Mouse (Mus musculus) liver, embryonic 15.5 days (tissue): ENCODE results near the gene S100a13. TPM values are rescaled to one million over a fixed set of nuclear protein-coding genes. Genes with fewer than 3 reads are reported as not detected.

Experiments used
- ATAC-seq: fragments of 200-750 bp; cut with Nextera tagmentation; 2 replicates; pipeline ENCODE4 v1.8.0; 2017; ENCODE audit warnings: moderate number of reproducible peaks, mild to moderate bottlenecking, moderate library complexity; ENCODE audit not compliant: insufficient read depth
- H3K27ac ChIP-seq: fragments of 300-500 bp; sonication (generic); replicated peaks from 2 replicates; pipeline ENCODE4 v1.5.1; 2015; ENCODE audit warnings: mild to moderate bottlenecking, inconsistent platforms
- H3K27me3 ChIP-seq: fragments of 300-500 bp; sonication (generic); 2 replicates; pipeline ENCODE4 v1.6.1; 2015; ENCODE audit warnings: mild to moderate bottlenecking, inconsistent platforms
- H3K36me3 ChIP-seq: fragments of 300-500 bp; sonication (generic); replicated peaks from 2 replicates; pipeline ENCODE4 v1.6.1; 2015; ENCODE audit warnings: moderate library complexity, mild to moderate bottlenecking, inconsistent platforms
- H3K4me1 ChIP-seq: fragments of 300-500 bp; sonication (generic); replicated peaks from 2 replicates; pipeline ENCODE4 v1.6.1; 2015; ENCODE audit warnings: inconsistent platforms
- H3K4me2 ChIP-seq: fragments of 300-500 bp; sonication (generic); 2 replicates; pipeline ENCODE4 v1.6.1; 2015; ENCODE audit warnings: moderate library complexity, mild to moderate bottlenecking, inconsistent platforms
- H3K4me3 ChIP-seq: fragments of 300-500 bp; sonication (generic); replicated peaks from 2 replicates; pipeline ENCODE4 v1.5.1; 2015; ENCODE audit warnings: mild to moderate bottlenecking, inconsistent platforms
- H3K9ac ChIP-seq: fragments of 300-500 bp; sonication (generic); 2 replicates; pipeline ENCODE4 v1.6.1; 2015; ENCODE audit warnings: moderate library complexity, mild to moderate bottlenecking, inconsistent platforms
- H3K9me3 ChIP-seq: fragments of 300-500 bp; sonication (generic); replicated peaks from 2 replicates; pipeline ENCODE4 v1.6.1; 2016; ENCODE audit warnings: inconsistent platforms
- WGBS: fragments of 180-500 bp; shearing (Covaris S2); methylation state at CpG from one replicate; pipeline ENCODE4 v1.1.7; 2015; ENCODE audit warnings: mixed read lengths; ENCODE audit not compliant: insufficient replicate concordance; 5-methylcytosine and 5-hydroxymethylcytosine counted together
- polyA plus RNA-seq: library from polyadenylated mRNA; unstranded; fragments of >200 nt; fragmentation: Nextera tagmentation; extraction: Ambion mirVana; gene quantifications from 2 replicates; pipeline ENCODE4 v1.2.1, GENCODE M21; 2015

S100a13 gene
- polyA plus RNA-seq, 1 experiment from 2014 or later = 18.9 TPM

GRCm38 (mm10) chr3:90486998-90487397 is 27.2 kb upstream of the S100a13 start:
- Histone ChIP-seq H3K4me3 (no peak overlapping the region), H3K27me3 (no peaks in the 10 kb centered on the region), H3K36me3 (peaks cover 74% of the 10 kb centered on the region), H3K27ac (no peak overlapping the region), H3K4me1 (peaks cover 21% of the 10 kb centered on the region), H3K9me3 (no peaks in the 10 kb centered on the region), H3K4me2 (no peak overlapping the region), H3K9ac (no peak overlapping the region)
- 72% methylated on average over 5 of the region's 5 CpGs for WGBS
- no peak for ATAC-seq

DNA sequence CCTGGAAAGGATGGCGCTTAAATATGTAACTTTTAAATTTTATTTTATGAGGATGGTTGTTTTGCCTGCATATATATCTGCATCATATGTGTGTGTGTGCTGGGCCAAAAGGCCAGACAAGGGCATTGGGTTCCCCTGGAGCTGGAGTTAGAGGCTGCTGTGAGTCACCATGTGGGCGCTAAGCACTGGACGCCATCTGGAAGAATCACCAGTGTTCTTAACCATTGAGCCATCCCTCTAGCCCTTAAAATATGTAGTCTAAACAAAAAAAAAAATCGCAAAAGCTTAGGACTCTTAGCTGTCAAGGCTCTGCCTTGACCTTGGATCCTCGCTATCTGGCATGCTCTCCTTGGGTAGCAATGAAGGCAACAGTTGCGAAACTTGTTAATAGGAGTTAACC is 25.7 kb upstream of the S100a13 start:
- WGBS = 83% methylated on average over 6 of the region's 6 CpGs
- H3K4me3 ChIP-seq = no peak overlapping the region
- no peak overlapping the region for H3K4me2 ChIP-seq
- H3K9ac ChIP-seq = no peak overlapping the region
- peaks cover 22% of the 10 kb centered on the region for H3K4me1 ChIP-seq
- no peaks in the 10 kb centered on the region for H3K9me3 ChIP-seq
- ATAC-seq = no peak
- peaks cover 58% of the 10 kb centered on the region for H3K36me3 ChIP-seq
- no peaks in the 10 kb centered on the region for H3K27me3 ChIP-seq
- no peak overlapping the region for H3K27ac ChIP-seq

DNA sequence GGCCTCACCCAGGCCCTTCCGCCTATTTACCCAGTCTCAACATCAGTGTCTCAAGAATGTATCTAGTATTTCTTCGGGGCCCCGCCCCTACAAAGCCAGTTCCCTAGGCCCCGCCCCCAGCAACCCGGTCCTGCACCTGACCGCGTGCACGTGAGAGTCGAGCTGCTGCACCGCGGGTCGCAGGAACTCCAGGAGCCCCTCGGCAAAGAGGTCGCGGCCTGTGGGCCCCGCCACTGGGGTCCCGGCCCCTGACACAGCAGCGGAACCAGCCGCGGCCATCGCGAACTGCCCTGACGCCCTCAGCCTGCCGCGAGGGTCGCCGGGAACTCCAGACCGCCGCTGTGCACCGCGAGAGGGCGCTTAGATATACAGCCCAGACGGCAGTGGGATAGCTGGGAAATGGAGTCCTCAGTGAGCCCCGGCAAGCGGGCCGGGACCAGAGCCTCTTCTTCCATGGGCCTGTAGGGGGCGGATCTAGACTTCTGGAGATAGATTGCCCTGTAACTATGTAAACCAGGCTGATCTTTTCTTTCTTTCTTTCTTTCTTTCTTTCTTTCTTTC is 23.5 kb upstream of the S100a13 start, which contains the start of gene Snapin:
Gene Snapin, minus strand, starts transcription at position 338 of the 561 bp plus-strand sequence.
- under 1% methylated on average over 37 of the region's 37 CpGs for WGBS
- peak; percentile 99 for ATAC-seq
- H3K9ac ChIP-seq = peak within 1 kb of the TSS; percentile 80
- H3K9me3 ChIP-seq = no peaks in the 10 kb centered on the region
- H3K27me3 ChIP-seq = no peaks in the 10 kb centered on the region
- H3K27ac ChIP-seq = peak within 1 kb of the TSS; percentile 82
- peak within 1 kb of the TSS; percentile 91 for H3K4me3 ChIP-seq
- H3K36me3 ChIP-seq = peaks cover 46% of the 10 kb centered on the region
- peak within 1 kb of the TSS; percentile 73 for H3K4me2 ChIP-seq
- peaks cover 25% of the 10 kb centered on the region for H3K4me1 ChIP-seq

DNA sequence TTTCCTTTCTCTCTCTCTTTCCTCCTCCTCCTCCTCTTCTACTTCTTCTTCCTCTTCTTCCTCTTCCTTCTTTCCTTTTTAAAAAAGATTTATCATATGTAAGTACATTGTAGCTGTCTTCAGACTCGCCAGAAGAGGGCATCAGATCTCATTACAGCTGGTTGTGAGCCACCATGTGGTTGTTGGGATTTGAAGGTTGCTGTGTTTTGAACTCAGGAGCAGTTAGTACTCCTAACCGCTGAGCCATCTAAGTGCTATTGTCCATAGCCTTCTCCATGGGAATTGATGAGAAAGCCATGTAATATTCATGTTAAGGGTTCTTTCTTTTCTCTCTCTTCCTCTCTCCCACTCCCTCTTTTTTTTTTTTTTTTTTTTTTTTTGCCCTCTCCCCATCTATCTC is 22.9 kb upstream of the S100a13 start:
- Histone ChIP-seq H3K27ac (peak overlapping the region; percentile 61; the same call in 1 of the 2 replicates), H3K27me3 (no peaks in the 10 kb centered on the region), H3K4me1 (peaks cover 25% of the 10 kb centered on the region), H3K9me3 (no peaks in the 10 kb centered on the region), H3K36me3 (peaks cover 46% of the 10 kb centered on the region), H3K9ac (no peak overlapping the region), H3K4me3 (peak overlapping the region; percentile 24; the same call in 1 of the 2 replicates), H3K4me2 (peak overlapping the region; percentile 73)
- ATAC-seq = peak; percentile 38
- 35% methylated on average over 2 of the region's 2 CpGs for WGBS

- ATAC-seq = no peak
- peaks cover 25% of the 10 kb centered on the region for H3K4me1 ChIP-seq
- no peaks in the 10 kb centered on the region for H3K9me3 ChIP-seq
- H3K4me3 ChIP-seq = no peak overlapping the region
- 63% methylated on average over 4 of the region's 4 CpGs for WGBS
- H3K9ac ChIP-seq = no peak overlapping the region
- H3K27me3 ChIP-seq = no peaks in the 10 kb centered on the region
- H3K36me3 ChIP-seq = peaks cover 48% of the 10 kb centered on the region
- H3K27ac ChIP-seq = no peak overlapping the region
- no peak overlapping the region for H3K4me2 ChIP-seq
These were observed 20.2 kb upstream of the S100a13 start for GRCm38 (mm10) chr3:90493831-90494540.

DNA sequence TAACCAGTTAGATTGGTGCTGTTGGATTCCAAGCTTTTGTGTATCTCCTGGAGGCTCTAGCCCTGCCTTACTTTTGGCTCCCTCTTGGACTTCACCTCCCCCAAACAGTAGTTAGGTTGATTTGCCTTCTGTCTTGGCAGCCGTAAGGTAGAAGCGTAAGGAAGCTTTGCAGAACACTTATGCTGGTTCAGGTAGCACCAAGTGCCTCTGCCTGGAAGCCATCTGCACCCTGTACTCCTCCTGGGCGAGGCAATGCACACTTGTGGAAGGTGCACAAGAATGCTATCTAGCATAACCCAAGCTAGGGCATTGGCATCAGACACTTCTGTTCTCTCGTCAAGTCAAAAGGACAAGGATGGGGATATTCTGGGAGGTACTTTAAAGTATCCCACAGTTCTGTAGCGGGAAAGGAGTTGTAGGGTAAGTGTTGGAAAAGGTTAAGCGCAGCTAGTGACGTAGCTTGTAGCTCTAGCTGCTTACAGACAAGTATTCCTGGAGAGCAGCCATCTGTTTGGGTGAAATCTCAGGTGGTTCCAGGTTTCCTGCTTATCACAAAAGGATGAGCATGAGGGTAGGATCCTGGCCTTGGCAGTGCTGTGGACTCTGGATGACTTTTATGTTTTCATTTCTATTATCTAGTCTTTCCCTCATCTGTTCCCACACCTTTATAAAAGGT is 18.2 kb upstream of the S100a13 start:
- H3K9me3 ChIP-seq = no peaks in the 10 kb centered on the region
- peaks cover 59% of the 10 kb centered on the region for H3K36me3 ChIP-seq
- H3K4me1 ChIP-seq = 0 out of 2 replicates have a peak, but pooled peaks cover 9% of the 10 kb centered on the region
- H3K27me3 ChIP-seq = no peaks in the 10 kb centered on the region
- H3K27ac ChIP-seq = no peak overlapping the region
- no peak overlapping the region for H3K4me3 ChIP-seq
- no peak overlapping the region for H3K4me2 ChIP-seq
- ATAC-seq = no peak
- H3K9ac ChIP-seq = no peak overlapping the region
- WGBS = 84% methylated on average over 7 of the region's 7 CpGs

GRCm38 (mm10) chr3:90497597-90497996 is 16.6 kb upstream of the S100a13 start:
- Histone ChIP-seq H3K4me1 (0 out of 2 replicates have a peak, but pooled peaks cover 4% of the 10 kb centered on the region), H3K9me3 (no peaks in the 10 kb centered on the region), H3K9ac (no peak overlapping the region), H3K4me3 (no peak overlapping the region), H3K4me2 (no peak overlapping the region), H3K27ac (no peak overlapping the region), H3K27me3 (no peaks in the 10 kb centered on the region), H3K36me3 (peaks cover 76% of the 10 kb centered on the region)
- ATAC-seq = no peak

DNA sequence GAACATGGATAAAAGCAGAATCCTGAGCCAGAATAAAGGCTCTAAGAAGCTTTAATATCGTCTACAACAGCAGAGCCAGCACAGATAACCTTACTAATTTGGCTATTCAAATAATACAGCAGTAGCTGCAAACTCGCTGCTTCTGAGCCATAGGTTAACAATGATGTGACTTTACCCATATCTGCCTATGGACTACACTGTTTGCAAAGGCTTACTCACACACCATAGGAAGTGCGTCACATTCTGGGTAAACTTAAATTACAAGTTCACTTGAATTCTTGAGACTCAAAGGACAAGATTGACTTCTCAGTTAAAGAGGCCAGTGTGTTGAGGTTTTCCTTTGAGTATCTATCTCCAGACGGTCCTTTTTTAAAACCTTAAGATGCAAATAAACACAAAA is 10.8 kb upstream of the S100a13 start:
- Histone ChIP-seq H3K36me3 (peaks cover 90% of the 10 kb centered on the region), H3K4me2 (no peak overlapping the region), H3K27ac (no peak overlapping the region), H3K27me3 (no peaks in the 10 kb centered on the region), H3K4me1 (peaks cover 15% of the 10 kb centered on the region), H3K4me3 (no peak overlapping the region), H3K9me3 (no peaks in the 10 kb centered on the region), H3K9ac (no peak overlapping the region)
- no peak for ATAC-seq
- WGBS = 79% methylated on average over 4 of the region's 4 CpGs

GRCm38 (mm10) chr3:90505216-90505615 is 9.0 kb upstream of the S100a13 start:
- peaks cover 21% of the 10 kb centered on the region for H3K4me1 ChIP-seq
- ATAC-seq = no peak
- no peak overlapping the region for H3K27ac ChIP-seq
- 91% methylated on average over 5 of the region's 5 CpGs for WGBS
- H3K4me3 ChIP-seq = no peak overlapping the region
- H3K27me3 ChIP-seq = no peaks in the 10 kb centered on the region
- H3K9ac ChIP-seq = no peak overlapping the region
- peaks cover 72% of the 10 kb centered on the region for H3K36me3 ChIP-seq
- H3K4me2 ChIP-seq = no peak overlapping the region
- no peaks in the 10 kb centered on the region for H3K9me3 ChIP-seq

GRCm38 (mm10) chr3:90506362-90506761 is 7.9 kb upstream of the S100a13 start:
- WGBS = 81% methylated on average over 3 of the region's 3 CpGs
- Histone ChIP-seq H3K9ac (no peak overlapping the region), H3K27ac (no peak overlapping the region), H3K27me3 (no peaks in the 10 kb centered on the region), H3K9me3 (no peaks in the 10 kb centered on the region), H3K36me3 (peaks cover 68% of the 10 kb centered on the region), H3K4me2 (no peak overlapping the region), H3K4me3 (no peak overlapping the region), H3K4me1 (peaks cover 21% of the 10 kb centered on the region)
- no peak for ATAC-seq

DNA sequence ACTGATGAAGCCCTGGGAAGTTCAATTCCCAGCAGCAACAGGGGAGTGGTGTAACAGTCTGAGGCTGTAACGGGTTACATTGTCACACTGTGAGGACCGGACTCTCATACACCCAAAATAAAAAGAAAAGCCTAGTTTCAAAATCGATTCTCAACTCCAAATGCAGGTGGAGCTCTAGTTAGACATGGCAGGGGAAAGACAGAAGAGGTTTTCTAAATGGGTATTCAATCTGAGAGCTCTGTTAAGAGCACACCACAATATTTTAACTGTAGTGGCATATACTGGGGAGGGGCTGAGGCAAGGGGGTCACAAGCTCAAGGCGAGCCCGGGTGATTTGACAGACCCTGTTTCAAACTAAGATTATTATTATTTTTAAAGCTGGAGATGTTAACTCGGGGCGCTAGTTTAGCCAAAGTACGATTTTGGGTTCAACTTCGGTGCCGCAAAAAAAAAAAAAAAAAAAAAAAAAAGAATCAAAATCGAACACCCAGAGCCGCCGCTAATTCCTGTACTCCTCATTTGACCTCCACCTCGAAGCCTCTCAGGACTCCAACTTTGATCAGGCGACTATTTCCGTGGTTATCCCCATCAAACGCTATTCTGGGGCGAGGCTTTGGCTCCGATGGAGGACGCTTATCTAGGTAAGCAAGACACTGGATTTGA is 5.8 kb upstream of the S100a13 start:
- Histone ChIP-seq H3K27ac (peak overlapping the region; percentile 91), H3K4me1 (peaks cover 23% of the 10 kb centered on the region), H3K36me3 (peaks cover 48% of the 10 kb centered on the region), H3K4me2 (peak overlapping the region; percentile 84), H3K4me3 (peak overlapping the region; percentile 84), H3K9ac (peak overlapping the region; percentile 94), H3K9me3 (no peaks in the 10 kb centered on the region), H3K27me3 (peaks cover 11% of the 10 kb centered on the region)
- 1% methylated on average over 20 of the region's 20 CpGs for WGBS
- no peak for ATAC-seq
